ENCODE assay signal across 20 mouse cellular contexts in the genomic region with DNA sequence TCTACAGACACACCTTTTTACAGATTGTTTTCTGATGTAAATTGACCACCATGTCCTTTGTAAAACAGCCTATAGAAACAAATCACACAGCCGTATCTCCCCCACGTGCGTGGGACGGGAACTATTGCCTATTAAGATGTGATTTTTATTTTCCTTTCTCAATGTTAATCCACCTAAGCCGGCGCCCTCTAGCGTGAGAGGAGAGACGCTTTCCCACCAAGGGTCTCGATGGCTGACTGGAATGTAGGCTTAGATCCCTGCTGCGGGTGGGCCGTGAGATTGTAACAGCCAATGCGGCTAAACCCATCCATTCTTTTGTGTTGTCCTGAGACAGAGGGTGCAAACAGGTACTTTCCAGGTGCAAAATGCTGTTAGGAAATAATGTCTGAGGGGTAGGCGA. TPM values are rescaled to one million over a fixed set of nuclear protein-coding genes. Genes with fewer than 3 reads are reported as not detected.
A peak's percentile ranks its signal among the peaks of the same experiment; 100 is the strongest.
DNase-seq lines count a peak whose midpoint lies in the region; ATAC-seq and TF ChIP-seq lines count a peak whose summit lies in the region.
"Had no signal": no experiment of that assay in that cellular context is flagged by ENCODE, and none has a peak within 500 bp of the region (broad histone marks: within the 10 kb centered on the region; RNA-seq: fewer than 3 reads in every experiment).

No protein-coding gene starts in this region.

- DNase-seq in heart, postnatal 0 days (ENCODE audit: low spot score): no peak
- DNase-seq in heart, postnatal 10 days: no peak
- DNase-seq in liver, embryonic 14.5 days (ENCODE audit: low read depth in 3 of 3, low spot score in 3 of 3): no peak
- peak; percentile 79 for DNase-seq in R1 (ENCODE audit: low read depth, low spot score)
- DNase-seq in spleen, postnatal 36 days (ENCODE audit: low spot score in 2 of 2): no peak
- DNase-seq: adrenal gland, postnatal 36 days; kidney, adult 18-20 months; lung, postnatal 14 days; right cerebral cortex, adult 18-20 months; thymus, postnatal 36 days had no signal

- H3K4me3 ChIP-seq in heart, postnatal 0 days (ENCODE audit: low read depth, low read length): no peak overlapping the region
- H3K4me3 ChIP-seq in liver, embryonic 14.5 days (ENCODE audit: insufficient read depth in 1 of 2, low read depth in 2 of 2, low read length in 2 of 2): no peak overlapping the region
- no peak overlapping the region for H3K4me3 ChIP-seq in liver, embryonic 12.5 days
- H3K4me3 ChIP-seq in E14TG2a.4 (replicated peaks; ENCODE audit: low read length): no peak overlapping the region
- H3K4me3 ChIP-seq: embryonic facial prominence, embryonic 12.5 days; heart, embryonic 15.5 days; hindbrain, embryonic 12.5 days; myocyte had no signal

- H3K4me2 ChIP-seq in heart, postnatal 0 days (ENCODE audit: low read depth, low read length): no peak overlapping the region
- H3K4me2 ChIP-seq in liver, embryonic 14.5 days (ENCODE audit: low read depth): no peak overlapping the region
- H3K4me2 ChIP-seq in liver, embryonic 12.5 days: no peak overlapping the region
- H3K4me2 ChIP-seq: embryonic facial prominence, embryonic 12.5 days; heart, embryonic 15.5 days; hindbrain, embryonic 12.5 days had no signal

- no peaks in the 10 kb centered on the region for H3K4me1 ChIP-seq in heart, postnatal 0 days (ENCODE audit: control insufficient read depth, insufficient read depth)
- peaks cover 0 to 3% of the 10 kb centered on the region in 2 experiments; a peak in 1 of 4 replicates for H3K4me1 ChIP-seq in liver, embryonic 14.5 days (replicated peaks; ENCODE audit: control insufficient read depth in 2 of 2, insufficient read depth in 2 of 2, low read length in 1 of 2)
- peaks cover under 1% of the 10 kb centered on the region for H3K4me1 ChIP-seq in liver, embryonic 12.5 days
- peaks cover 61% of the 10 kb centered on the region for H3K4me1 ChIP-seq in E14TG2a.4 (replicated peaks; ENCODE audit: low read depth, low read length)
- H3K4me1 ChIP-seq: heart, embryonic 15.5 days; hindbrain, embryonic 12.5 days had no signal

- H3K36me3 ChIP-seq in heart, postnatal 0 days (replicated peaks; ENCODE audit: control insufficient read depth, insufficient read depth, low read length): peaks cover 61% of the 10 kb centered on the region
- H3K36me3 ChIP-seq in liver, embryonic 14.5 days (replicated peaks; ENCODE audit: control insufficient read depth, insufficient read depth, low read depth): peaks cover 24% of the 10 kb centered on the region
- peaks cover 80% of the 10 kb centered on the region for H3K36me3 ChIP-seq in liver, embryonic 12.5 days
- peaks cover 78% of the 10 kb centered on the region for H3K36me3 ChIP-seq in E14TG2a.4 (ENCODE audit: insufficient read depth, low read length)

- 80% methylated on average over 13 of the region's 13 CpGs for WGBS in heart, postnatal 0 days
- WGBS in liver, embryonic 14.5 days (ENCODE audit: insufficient replicate concordance): 81% methylated on average over 13 of the region's 13 CpGs
- 83% methylated on average over 13 of the region's 13 CpGs for WGBS in liver, embryonic 12.5 days (ENCODE audit: insufficient replicate concordance)

- no peak for TF ChIP-seq EP300 in heart, postnatal 0 days (IDR thresholded peaks at IDR 0.05; ENCODE audit: low read depth)
- no peak for TF ChIP-seq EP300 in liver, embryonic 14.5 days (IDR thresholded peaks at IDR 0.05; ENCODE audit: low read depth)

- no peak overlapping the region for H3K27ac ChIP-seq in heart, postnatal 0 days (ENCODE audit: low read depth)
- no peak overlapping the region for H3K27ac ChIP-seq in liver, embryonic 14.5 days
- no peak overlapping the region for H3K27ac ChIP-seq in liver, embryonic 12.5 days
- H3K27ac ChIP-seq: embryonic facial prominence, embryonic 12.5 days; heart, embryonic 15.5 days; hindbrain, embryonic 12.5 days had no signal

- ATAC-seq in heart, postnatal 0 days (ENCODE audit: insufficient read depth, low read depth): no peak
- ATAC-seq in liver, embryonic 14.5 days (ENCODE audit: insufficient read depth): no peak
- no peak for ATAC-seq in liver, embryonic 12.5 days

- TF ChIP-seq CTCF in heart, postnatal 0 days (IDR thresholded peaks at IDR 0.05; ENCODE audit: low read depth): 0 out of 2 replicates have a peak, but pooled peaks have one; percentile 18
- peak; percentile 29 for TF ChIP-seq CTCF in liver, embryonic 14.5 days (IDR thresholded peaks at IDR 0.05; ENCODE audit: low read depth)
- peak; percentile 28 for TF ChIP-seq CTCF in E14TG2a.4 (conservative IDR thresholded peaks at IDR 0.05; ENCODE audit: low read length)

- no peaks in the 10 kb centered on the region for H3K9me3 ChIP-seq in heart, postnatal 0 days (replicated peaks; ENCODE audit: control insufficient read depth, low read length)
- H3K9me3 ChIP-seq in liver, embryonic 14.5 days (ENCODE audit: control insufficient read depth, low read length): no peaks in the 10 kb centered on the region
- no peaks in the 10 kb centered on the region for H3K9me3 ChIP-seq in liver, embryonic 12.5 days (replicated peaks)
- no peaks in the 10 kb centered on the region for H3K9me3 ChIP-seq in E14TG2a.4 (ENCODE audit: low read length)
- H3K9me3 ChIP-seq: embryonic facial prominence, embryonic 12.5 days; heart, embryonic 15.5 days; hindbrain, embryonic 12.5 days had no signal

- intact Hi-C loops in heart, postnatal 10 days (cut with DNase I): loop anchor here (5.0 to 10.0 kb wide), 2 partner anchors 168 to 375 kb away; no protein-coding TSS in a partner anchor

- H3K27me3 ChIP-seq in heart, postnatal 0 days (ENCODE audit: control insufficient read depth, insufficient read depth, low read length): no peaks in the 10 kb centered on the region
- no peaks in the 10 kb centered on the region for H3K27me3 ChIP-seq in liver, embryonic 14.5 days (ENCODE audit: control insufficient read depth, insufficient read depth, low read length)
- H3K27me3 ChIP-seq in liver, embryonic 12.5 days (replicated peaks): no peaks in the 10 kb centered on the region
- 0 out of 2 replicates have a peak, but pooled peaks cover 3% of the 10 kb centered on the region for H3K27me3 ChIP-seq in E14TG2a.4 (ENCODE audit: insufficient read depth, low read length)
- H3K27me3 ChIP-seq: embryonic facial prominence, embryonic 12.5 days; heart, embryonic 15.5 days; hindbrain, embryonic 12.5 days had no signal

- H3K9ac ChIP-seq in heart, postnatal 0 days (replicated peaks; ENCODE audit: low read depth, low read length): no peak overlapping the region
- H3K9ac ChIP-seq in liver, embryonic 14.5 days (replicated peaks): no peak overlapping the region
- H3K9ac ChIP-seq in liver, embryonic 12.5 days: no peak overlapping the region
- H3K9ac ChIP-seq: embryonic facial prominence, embryonic 12.5 days; heart, embryonic 15.5 days; hindbrain, embryonic 12.5 days had no signal

RNA-seq across cellular contexts. Expression of a gene that starts 14.6 kb away (rescaled TPM):
- total RNA-seq in heart, postnatal 0 days (2014; rRNA removed; ENCODE audit: low replicate concordance): not detected in 2 replicates
- 0.51 TPM in 1 of 2 replicates, not detected in the other for polyA plus RNA-seq in heart, postnatal 0 days (2015; fragmentation: Nextera tagmentation; extraction: Ambion mirVana)
- under 1 TPM; 0.91 to 0.92 TPM for total RNA-seq in heart, postnatal 10 days (2021)
- polyA plus RNA-seq in liver, embryonic 14.5 days (2012; rRNA removed): 0.15 TPM in 1 of 2 replicates, not detected in the other
- polyA plus RNA-seq in liver, embryonic 14.5 days (2014; fragmentation: Nextera tagmentation; extraction: Ambion mirVana): not detected in 2 replicates
- polyA plus RNA-seq in liver, embryonic 12.5 days (2016; fragmentation: Nextera tagmentation; extraction: Ambion mirVana): 0.35 and 0.87 TPM in 2 replicates
- total RNA-seq: adrenal gland, postnatal 36 days; layer of hippocampus, adult 18-20 months; left cerebral cortex, adult 8-10 months had no signal
- polyA plus RNA-seq: spleen, adult 2 months had no signal

RNA-seq across cellular contexts. Expression of a gene that starts 55.0 kb away (rescaled TPM):
- 1.6 and 2.0 TPM in 2 replicates for total RNA-seq in heart, postnatal 0 days (2014; rRNA removed; ENCODE audit: low replicate concordance)
- 0.77 and 0.86 TPM in 2 replicates for polyA plus RNA-seq in heart, postnatal 0 days (2015; fragmentation: Nextera tagmentation; extraction: Ambion mirVana)
- total RNA-seq in heart, postnatal 10 days (2021): 1 to 10 TPM; 2.5 to 3.0 TPM
- 0.26 and 0.27 TPM in 2 replicates for polyA plus RNA-seq in liver, embryonic 14.5 days (2012; rRNA removed)
- 0.28 and 0.39 TPM in 2 replicates for polyA plus RNA-seq in liver, embryonic 14.5 days (2014; fragmentation: Nextera tagmentation; extraction: Ambion mirVana)
- polyA plus RNA-seq in liver, embryonic 12.5 days (2016; fragmentation: Nextera tagmentation; extraction: Ambion mirVana): 0.37 and 0.52 TPM in 2 replicates
- total RNA-seq: neutrophil, adult 5-6 weeks had no signal
